Mouse (Mus musculus) megakaryocyte, embryonic 14.5 days (primary cell): ENCODE measurements around the gene Trim39.
"Not testable (repeated sequence)": the region's sequence is repeated elsewhere in the genome, so short reads cannot be mapped to it uniquely, and the experiment has no call there.

ENCODE experiments used
- FLI1 ChIP-seq: IDR thresholded peaks from 2 replicates; pipeline ENCODE4 v1.6.1; 2012; ENCODE audit warnings: low read length, inconsistent platforms, mixed read lengths
- GATA1 ChIP-seq: IDR thresholded peaks from 3 replicates; pipeline ENCODE4 v1.6.1; 2012; ENCODE audit warnings: mixed read lengths, low read length, inconsistent platforms, borderline replicate concordance

- TF ChIP-seq GATA1, FLI1: not testable (repeated sequence)
Observed at GRCm38 (mm10) chr17:36308855-36309254, 36.8 kb upstream of the Trim39 start.
